Mouse (Mus musculus): ENCODE measurements around the gene Ncor2. TPM values are rescaled to one million over a fixed set of nuclear protein-coding genes. Genes with fewer than 3 reads are reported as not detected.

Gene Ncor2
- 83.3 TPM for polyA plus RNA-seq (2015; fragmentation: Illumina TruSeq; extraction: RNeasy Lipid Tissue Mini Kit (QIAGEN cat#74804); ENCODE audit: low read depth, low replicate concordance)

GRCm38 (mm10) chr5:125179007-125179734, at the start of gene Ncor2:
TSS of gene Ncor2 (minus strand) at chr5:125179219.

GRCm38 (mm10) chr5:125002969-125003872, 175.8 kb downstream of the Ncor2 start, which contains the start of gene Rflna:
TSS of gene Rflna (plus strand) at chr5:125003221.

Other genes with a start within 250 kb of the Ncor2 start
- 1.2 TPM for gene Rflna, start 176.0 kb downstream of the Ncor2 start, polyA plus RNA-seq (2015; fragmentation: Illumina TruSeq; extraction: RNeasy Lipid Tissue Mini Kit (QIAGEN cat#74804); ENCODE audit: low read depth, low replicate concordance)
- 24.3 TPM for gene Scarb1, start 161.9 kb upstream of the Ncor2 start, polyA plus RNA-seq (2015; fragmentation: Illumina TruSeq; extraction: RNeasy Lipid Tissue Mini Kit (QIAGEN cat#74804); ENCODE audit: low read depth, low replicate concordance)
- gene Gm10382, start 210.1 kb upstream of the Ncor2 start, polyA plus RNA-seq (2015; fragmentation: Illumina TruSeq; extraction: RNeasy Lipid Tissue Mini Kit (QIAGEN cat#74804); ENCODE audit: low read depth, low replicate concordance) = not detected
- 551 TPM for gene Ubc, start 211.0 kb upstream of the Ncor2 start, polyA plus RNA-seq (2015; fragmentation: Illumina TruSeq; extraction: RNeasy Lipid Tissue Mini Kit (QIAGEN cat#74804); ENCODE audit: low read depth, low replicate concordance)